Mouse (Mus musculus) hindbrain, embryonic 13.5 days (tissue): ENCODE results near the gene 6030445D17Rik. TPM values are rescaled to one million over a fixed set of nuclear protein-coding genes. Genes with fewer than 3 reads are reported as not detected.

Experiments used
- ATAC-seq: fragments of 200-750 bp; cut with Nextera tagmentation; 2 replicates; pipeline ENCODE4 v1.8.0; 2017; ENCODE audit warnings: moderate TSS enrichment; ENCODE audit not compliant: low FRiP score
- H3K27ac ChIP-seq: fragments of 300-500 bp; sonication (generic); 2 replicates; pipeline ENCODE4 v1.5.1; 2015; ENCODE audit warnings: inconsistent platforms, mild to moderate bottlenecking, moderate library complexity
- H3K27me3 ChIP-seq: fragments of 300-500 bp; sonication (generic); 2 replicates; pipeline ENCODE4 v1.6.1; 2015; ENCODE audit warnings: mild to moderate bottlenecking, inconsistent platforms
- H3K36me3 ChIP-seq: fragments of 300-500 bp; sonication (generic); 2 replicates; pipeline ENCODE4 v1.6.1; 2015; ENCODE audit warnings: mild to moderate bottlenecking, inconsistent platforms
- H3K4me1 ChIP-seq: fragments of 300-500 bp; sonication (generic); replicated peaks from 2 replicates; pipeline ENCODE4 v1.6.1; 2015; ENCODE audit warnings: inconsistent platforms
- H3K4me2 ChIP-seq: fragments of 300-500 bp; sonication (generic); 2 replicates; pipeline ENCODE4 v1.6.1; 2015; ENCODE audit warnings: inconsistent platforms, mild to moderate bottlenecking, moderate library complexity
- H3K4me3 ChIP-seq: fragments of 300-500 bp; sonication (generic); 2 replicates; pipeline ENCODE4 v1.5.1; 2015; ENCODE audit warnings: mild to moderate bottlenecking, inconsistent platforms
- H3K9ac ChIP-seq: fragments of 300-500 bp; sonication (generic); 2 replicates; pipeline ENCODE4 v1.6.1; 2015; ENCODE audit warnings: mild to moderate bottlenecking, inconsistent platforms
- H3K9me3 ChIP-seq: fragments of 300-500 bp; sonication (generic); 2 replicates; pipeline ENCODE4 v1.6.1; 2016; ENCODE audit warnings: inconsistent platforms
- WGBS: fragments of 180-500 bp; shearing (Covaris S2); methylation state at CpG from one replicate; pipeline ENCODE4 v1.1.7; 2015; 5-methylcytosine and 5-hydroxymethylcytosine counted together
- polyA plus RNA-seq: library from polyadenylated mRNA; unstranded; fragments of >200 nt; fragmentation: Nextera tagmentation; extraction: Ambion mirVana; gene quantifications from 2 replicates; pipeline ENCODE4 v1.2.1, GENCODE M21; 2015

The 6030445D17Rik gene
- polyA plus RNA-seq, 1 experiment from 2014 or later: 0.09 TPM

DNA sequence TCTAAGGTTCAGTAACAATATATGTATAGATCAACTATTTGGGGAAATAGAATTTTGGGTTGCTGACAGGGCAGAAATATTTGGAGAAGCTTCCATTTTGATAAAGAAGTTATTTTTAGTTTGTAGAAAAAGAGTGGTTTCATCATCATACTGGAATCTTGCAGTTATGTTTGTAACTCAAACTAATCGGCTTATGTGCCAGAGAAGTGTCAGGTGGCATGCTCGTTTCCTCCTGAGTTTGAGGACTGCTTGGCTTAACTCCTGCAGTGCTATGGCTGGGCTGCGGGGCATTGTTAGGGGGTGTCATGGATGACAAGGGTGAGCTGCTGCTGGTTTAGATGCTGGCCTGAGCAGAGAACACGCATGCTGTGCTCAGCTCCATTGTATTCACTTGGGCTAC is 49.7 kb downstream of the 6030445D17Rik start:
- Histone ChIP-seq H3K9ac (no peak overlapping the region), H3K36me3 (no peaks in the 10 kb centered on the region), H3K9me3 (no peaks in the 10 kb centered on the region), H3K27me3 (no peaks in the 10 kb centered on the region), H3K27ac (no peak overlapping the region), H3K4me2 (no peak overlapping the region), H3K4me1 (peaks cover 8% of the 10 kb centered on the region), H3K4me3 (no peak overlapping the region)
- ATAC-seq: no peak
- 60% methylated on average over 4 of the region's 4 CpGs for WGBS

DNA sequence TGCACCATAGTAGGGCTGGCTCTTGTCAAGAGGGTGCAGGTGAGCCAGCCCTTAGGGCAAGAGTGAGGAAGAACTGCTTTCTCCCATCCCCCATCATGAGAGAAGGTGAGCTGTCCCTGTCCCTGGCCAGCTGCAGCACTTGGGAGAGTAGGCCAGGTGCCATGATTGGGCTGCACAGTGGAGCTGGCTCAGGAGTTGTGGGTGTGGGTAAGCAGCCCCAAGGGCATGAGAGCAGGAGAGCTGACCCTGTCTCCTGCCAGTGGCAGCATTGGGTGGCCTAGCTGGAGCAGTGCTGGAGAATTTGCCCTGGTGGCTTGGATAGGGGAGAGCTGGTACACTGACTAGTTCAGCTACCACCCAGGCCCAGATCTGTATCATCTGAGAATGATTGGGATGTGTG is 50.9 kb downstream of the 6030445D17Rik start:
- peaks cover 8% of the 10 kb centered on the region for H3K4me1 ChIP-seq
- no peak overlapping the region for H3K9ac ChIP-seq
- H3K4me3 ChIP-seq: no peak overlapping the region
- no peak overlapping the region for H3K27ac ChIP-seq
- ATAC-seq: no peak
- H3K9me3 ChIP-seq: no peaks in the 10 kb centered on the region
- no peak overlapping the region for H3K4me2 ChIP-seq
- no peaks in the 10 kb centered on the region for H3K36me3 ChIP-seq
- no peaks in the 10 kb centered on the region for H3K27me3 ChIP-seq

Other genes with a start within 250 kb of the 6030445D17Rik start
- gene Tcea3, start 214.5 kb upstream of the 6030445D17Rik start, polyA plus RNA-seq: 2.2 and 2.4 TPM in 2 replicates
- gene Zfp46, start 177.6 kb upstream of the 6030445D17Rik start, polyA plus RNA-seq: 41.3 and 44.5 TPM in 2 replicates
- 234 and 252 TPM in 2 replicates for gene Hnrnpr, start 151.3 kb upstream of the 6030445D17Rik start, polyA plus RNA-seq
- gene Htr1d, start 38.7 kb upstream of the 6030445D17Rik start, polyA plus RNA-seq: 0.55 and 1.1 TPM in 2 replicates
- 67.1 and 76.1 TPM in 2 replicates for gene Luzp1, start 7.5 kb downstream of the 6030445D17Rik start, polyA plus RNA-seq
- gene Kdm1a, start 140.5 kb downstream of the 6030445D17Rik start, polyA plus RNA-seq: 80.7 and 80.8 TPM in 2 replicates
- not detected in 2 replicates for gene Tex46, start 148.2 kb downstream of the 6030445D17Rik start, polyA plus RNA-seq
- gene Lactbl1, start 160.4 kb downstream of the 6030445D17Rik start, polyA plus RNA-seq: 0.06 TPM in 1 of 2 replicates, not detected in the other